Mouse (Mus musculus) brain, embryonic 14.5 days (tissue): ENCODE measurements at regions not wholly inside any gene's neighbourhood (a gene's known extent, or its start where the extent isn't known, plus 50 kb on each side); places are given as distances from the start of the nearest gene placed in this dataset.

Experiments used
- DNase-seq: peaks from one replicate; pipeline ENCODE4 v3.0.0-alpha.2; 2011; ENCODE audit warnings: low read depth
- CTCF ChIP-seq: fragments of 200-500 bp; IDR thresholded peaks from 2 replicates; pipeline ENCODE4 v1.5.1; 2012; ENCODE audit warnings: inconsistent platforms, mild to moderate bottlenecking, moderate library complexity, borderline replicate concordance; ENCODE audit not compliant: insufficient read depth, insufficient read length; ENCODE audit errors: extremely low read depth
- POLR2A ChIP-seq: fragments of 200-500 bp; IDR thresholded peaks from 2 replicates; pipeline ENCODE4 v1.6.1; 2012; ENCODE audit warnings: mild to moderate bottlenecking, inconsistent platforms, borderline replicate concordance; ENCODE audit not compliant: poor library complexity, insufficient read depth, insufficient read length, severe bottlenecking; ENCODE audit errors: extremely low read depth

- TF ChIP-seq CTCF (no peak), POLR2A (no peak)
- peak; percentile 61 for DNase-seq
These were observed 260.1 kb upstream of the Nfe2l3 start for GRCm38 (mm10) chr6:51172331-51172791.

- peak; percentile 96 for DNase-seq
- TF ChIP-seq CTCF (no peak), POLR2A (no peak)
These were observed 259.4 kb upstream of the Nfe2l3 start for GRCm38 (mm10) chr6:51172856-51173619.

- TF ChIP-seq CTCF = no peak
- TF ChIP-seq POLR2A = no peak
- no peak for DNase-seq
These were observed 258.6 kb upstream of the Nfe2l3 start for GRCm38 (mm10) chr6:51173620-51174442.

GRCm38 (mm10) chr6:51174443-51175021 lies 257.9 kb upstream of the Nfe2l3 start:
- no peak for DNase-seq
- no peak for TF ChIP-seq POLR2A

- TF ChIP-seq POLR2A = no peak
- TF ChIP-seq CTCF = no peak
These were observed 256.6 kb upstream of the Nfe2l3 start for GRCm38 (mm10) chr6:51175616-51176590.

GRCm38 (mm10) chr6:51176791-51177433 lies 255.6 kb upstream of the Nfe2l3 start:
- peak; percentile 35 for DNase-seq
- TF ChIP-seq CTCF (no peak), POLR2A (no peak)

More at GRCm38 (mm10) chr6:51175616-51176590, 256.6 kb upstream of the Nfe2l3 start:
- peak; percentile 56 for DNase-seq

- DNase-seq = no peak
- TF ChIP-seq CTCF (no peak), POLR2A (no peak)
These were observed 254.8 kb upstream of the Nfe2l3 start for GRCm38 (mm10) chr6:51177701-51178060.

GRCm38 (mm10) chr6:51178061-51178791 lies 254.2 kb upstream of the Nfe2l3 start:
- no peak for TF ChIP-seq POLR2A
- peak; percentile 98 for DNase-seq

GRCm38 (mm10) chr6:51178799-51179398 lies 253.6 kb upstream of the Nfe2l3 start:
- peak; percentile 69 for DNase-seq
- no peak for TF ChIP-seq POLR2A
- TF ChIP-seq CTCF = no peak

GRCm38 (mm10) chr6:51179741-51180537 lies 252.5 kb upstream of the Nfe2l3 start:
- no peak for TF ChIP-seq POLR2A
- no peak for TF ChIP-seq CTCF
- peak; percentile 65 for DNase-seq
